Mouse (Mus musculus) frontal cortex, postnatal 36 days (tissue): ENCODE data around the gene Adcy3.

Source experiments
- DNase-seq, 2 experiments: peaks; one replicate each; pipeline ENCODE4 v3.0.0; 2022; ENCODE audit warnings: low spot score in 2 of 2

Adcy3 gene

DNA sequence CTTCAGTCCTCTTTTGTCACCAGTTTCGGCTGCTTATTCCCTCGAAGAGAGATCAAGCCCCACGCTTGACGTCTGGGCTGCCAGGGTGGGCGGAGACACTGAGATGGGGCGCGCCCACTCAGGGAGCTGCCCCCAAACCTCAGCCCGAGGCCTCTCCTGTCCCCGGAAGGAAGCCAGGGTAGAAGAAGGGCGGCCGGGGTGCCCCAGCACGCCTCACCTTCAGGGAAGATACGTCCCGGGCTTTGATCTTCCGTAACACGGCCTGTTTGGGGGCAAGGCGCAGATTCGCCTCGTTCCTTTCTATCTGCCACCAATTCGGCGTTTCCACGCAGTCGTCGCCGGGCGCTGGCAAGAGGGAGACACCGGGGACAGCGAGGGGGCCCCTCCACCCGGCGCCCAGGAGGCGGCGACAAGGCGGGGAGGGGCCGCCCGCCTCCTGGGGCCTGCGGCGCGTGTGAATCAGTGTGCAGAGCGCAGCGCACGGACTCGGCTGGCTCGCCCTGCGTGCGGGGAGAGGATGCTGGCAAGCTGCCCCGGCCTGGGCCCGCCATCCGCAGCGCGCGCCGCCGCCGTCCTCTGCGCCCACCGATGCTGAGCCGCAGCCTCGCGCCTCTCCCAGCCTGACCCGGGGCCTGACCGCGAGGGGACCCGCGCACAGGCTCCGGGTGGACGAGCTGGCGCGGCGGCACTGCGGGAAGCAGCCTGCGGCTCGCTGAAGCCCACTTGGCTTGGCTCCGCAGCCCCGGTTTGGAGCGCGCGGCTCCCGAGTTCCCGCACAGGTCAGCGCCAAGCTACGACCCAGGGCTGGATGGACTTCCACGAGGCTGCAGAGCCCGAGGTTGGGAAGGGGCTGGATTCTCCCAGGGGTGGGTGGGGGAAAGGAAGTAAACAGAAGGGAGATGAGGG, at the start of gene Adcy3:
Adcy3 (plus strand) TSS at position 163 of the 906 bp plus-strand sequence.
- DNase-seq = peak; percentile 65 to 74

DNA sequence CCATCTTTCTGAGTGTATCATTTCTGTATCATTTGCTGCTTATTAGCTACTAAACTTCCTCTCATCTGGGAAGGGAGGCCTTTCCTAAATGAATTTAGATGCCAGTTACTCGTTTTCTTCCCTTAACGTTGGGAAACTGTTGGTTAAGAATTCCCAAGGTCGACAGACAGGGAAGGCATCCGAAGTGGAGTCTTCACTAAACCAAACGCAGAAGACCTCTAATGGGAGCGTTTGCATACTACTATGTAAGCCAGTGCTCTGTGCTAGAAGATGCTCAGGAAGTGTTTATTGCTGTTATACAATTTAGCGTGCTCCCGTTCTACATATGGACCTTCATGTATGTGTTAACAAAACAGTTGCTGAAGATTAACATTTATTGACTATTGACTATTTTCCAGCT, 49.5 kb upstream of the Adcy3 start:
- DNase-seq = no peak

DNA sequence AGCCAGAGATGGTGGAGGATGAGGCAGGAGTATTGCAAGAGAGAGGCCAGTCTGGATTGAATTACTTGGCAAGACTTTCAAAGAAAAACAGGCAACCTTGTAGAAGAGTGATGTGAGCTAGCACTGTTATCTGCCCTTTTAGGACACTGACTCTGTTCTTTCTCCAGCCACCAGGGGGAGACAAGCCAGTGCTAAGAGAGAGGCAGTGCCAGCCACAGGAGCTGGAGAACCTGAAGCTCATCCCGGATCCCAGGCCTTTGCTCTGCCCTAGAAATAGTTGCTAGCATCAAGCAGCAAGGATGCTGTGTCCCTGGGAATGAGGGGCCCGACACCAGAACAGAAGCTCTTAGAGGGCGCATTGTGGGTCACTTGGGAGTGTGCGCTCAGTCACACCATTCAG, 25.5 kb upstream of the Adcy3 start:
- peak; percentile 67 to 78 for DNase-seq

DNA sequence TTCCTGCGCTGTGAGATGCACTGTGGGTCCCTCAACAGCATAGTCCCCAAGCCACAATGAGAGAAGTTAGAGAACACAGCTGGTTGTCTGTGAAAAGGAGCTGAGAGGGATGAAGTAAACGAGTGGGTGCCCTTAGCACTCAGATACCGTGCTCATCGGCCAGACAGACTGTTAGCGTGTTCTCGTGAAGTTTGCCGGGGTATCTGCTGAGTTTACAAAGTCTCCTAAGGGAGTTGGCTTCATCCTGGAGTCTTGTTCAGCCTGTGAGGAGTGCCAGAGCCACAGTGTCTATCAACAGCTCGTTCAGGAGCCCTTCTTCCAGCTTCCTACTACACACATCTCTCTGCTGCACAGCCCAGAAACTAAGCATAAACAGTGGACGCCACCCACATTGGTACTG, 16.8 kb upstream of the Adcy3 start:
- DNase-seq = no peak

DNA sequence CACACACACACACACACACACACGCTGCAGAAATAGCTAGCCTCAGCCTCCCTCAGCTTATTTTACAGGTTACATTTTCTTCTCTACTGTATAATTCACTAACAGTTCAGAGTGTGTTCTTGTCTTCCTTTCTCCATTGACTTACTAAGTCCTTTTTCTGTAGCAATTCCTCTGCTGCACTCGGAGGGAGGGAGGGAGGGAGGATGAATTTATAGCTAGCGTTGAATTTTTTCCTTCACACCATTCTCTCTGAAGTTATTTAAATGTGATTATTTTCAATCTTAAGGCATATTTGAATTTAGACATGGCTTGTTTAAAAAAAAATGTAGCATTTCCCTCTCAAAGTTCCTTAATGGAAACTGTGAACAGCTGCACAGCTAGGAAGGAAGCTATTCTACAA, 15.8 kb upstream of the Adcy3 start:
- DNase-seq = no peak

DNA sequence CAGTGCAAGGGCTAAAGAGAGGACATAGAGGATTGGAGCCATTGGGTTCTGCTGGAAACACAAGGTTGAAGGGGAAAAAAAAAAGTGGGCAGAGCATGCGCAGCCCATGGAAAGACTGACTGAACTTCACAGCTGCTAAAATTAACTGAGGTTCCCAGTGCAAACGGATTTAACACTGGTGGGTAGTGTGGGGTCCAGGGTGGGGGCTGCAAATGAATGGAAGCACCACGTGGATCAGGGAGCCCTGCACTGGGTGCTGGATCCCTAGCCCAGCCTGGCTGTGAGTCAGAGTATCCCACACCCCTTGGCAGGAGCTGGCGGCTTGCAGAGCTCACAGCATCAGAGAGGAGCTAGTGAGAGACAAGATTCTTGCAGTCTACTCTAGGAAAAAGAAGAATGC, 15.3 kb upstream of the Adcy3 start:
- DNase-seq = peak; percentile 79 to 84

DNA sequence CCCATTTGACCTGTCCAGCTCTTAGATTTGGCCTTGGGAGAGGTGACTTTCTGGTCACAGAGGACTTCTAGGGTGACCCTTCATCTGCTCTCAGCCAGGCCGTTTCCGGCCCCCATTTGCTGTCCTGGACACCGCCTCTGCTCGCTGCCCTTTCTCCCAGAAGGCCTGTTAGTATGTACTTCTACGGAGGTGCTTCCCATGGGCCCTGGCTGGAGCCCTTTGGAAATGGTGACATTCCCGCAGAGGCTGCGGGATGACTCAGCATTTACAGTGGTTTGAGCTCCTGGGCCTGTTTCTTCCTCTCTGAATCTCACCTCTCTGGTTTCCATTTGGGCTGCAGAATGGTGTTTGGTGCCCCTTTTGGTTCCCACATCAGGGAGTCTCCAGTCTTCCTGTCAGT, 5.6 kb upstream of the Adcy3 start:
- no peak for DNase-seq

DNA sequence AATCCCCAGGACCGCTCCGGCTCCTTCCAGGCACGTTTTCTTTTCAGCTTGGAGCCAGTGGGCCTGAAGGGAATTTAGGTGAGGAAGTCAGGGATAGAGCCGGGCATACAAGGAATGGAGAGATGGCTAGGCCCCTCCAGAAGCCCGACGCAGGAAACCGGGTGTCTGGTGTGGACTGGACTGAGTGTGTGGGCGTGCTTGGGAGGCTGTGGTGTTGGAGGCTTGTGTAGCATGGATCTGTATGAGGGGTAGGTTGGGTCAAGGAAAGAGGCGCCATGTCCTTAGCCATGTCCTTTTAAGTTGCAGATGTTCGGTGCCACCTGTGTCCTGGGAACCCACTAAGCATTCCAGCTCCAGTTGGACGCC, 927 bp downstream of the Adcy3 start:
- peak; percentile 27 to 32 for DNase-seq

DNA sequence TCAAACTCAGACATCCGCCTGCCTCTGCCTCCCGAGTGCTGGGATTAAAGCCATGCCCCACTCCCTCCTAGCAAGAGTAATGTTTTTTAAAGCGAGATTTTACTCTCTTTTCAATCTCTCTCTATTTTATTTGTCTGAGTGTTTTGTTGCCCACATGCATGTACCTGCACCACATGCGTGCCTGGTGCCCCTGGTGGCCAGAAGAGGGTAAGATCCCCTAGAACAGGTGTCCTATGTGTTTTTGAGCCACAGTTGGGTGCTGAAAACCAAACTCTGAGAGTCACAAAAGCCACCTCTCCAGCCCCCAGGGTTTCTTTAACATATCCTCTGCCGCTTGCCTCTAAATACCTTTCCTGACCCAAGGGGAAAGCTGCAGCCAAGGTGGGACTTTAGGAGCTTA, 10.3 kb downstream of the Adcy3 start:
- DNase-seq = no peak

DNA sequence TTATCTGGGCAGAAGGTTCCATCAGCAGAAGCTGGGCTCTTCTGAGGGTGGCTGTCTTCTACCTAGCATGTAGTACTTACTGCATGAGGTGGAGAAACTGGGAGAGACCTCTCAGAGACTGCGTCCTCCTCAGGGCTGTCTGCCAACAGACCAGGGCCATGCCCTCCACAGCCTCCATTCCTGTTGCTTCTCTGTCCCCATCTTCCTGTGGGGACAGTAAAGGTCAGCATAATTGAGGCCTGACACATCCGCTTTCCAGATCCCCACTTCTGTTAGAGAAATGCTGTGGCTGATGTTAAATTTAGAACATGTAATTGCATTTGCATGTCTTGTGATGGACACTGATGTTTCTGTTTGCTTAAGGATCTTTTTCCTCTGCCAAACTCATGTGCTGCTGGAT, 18.0 kb downstream of the Adcy3 start:
- no peak for DNase-seq

DNA sequence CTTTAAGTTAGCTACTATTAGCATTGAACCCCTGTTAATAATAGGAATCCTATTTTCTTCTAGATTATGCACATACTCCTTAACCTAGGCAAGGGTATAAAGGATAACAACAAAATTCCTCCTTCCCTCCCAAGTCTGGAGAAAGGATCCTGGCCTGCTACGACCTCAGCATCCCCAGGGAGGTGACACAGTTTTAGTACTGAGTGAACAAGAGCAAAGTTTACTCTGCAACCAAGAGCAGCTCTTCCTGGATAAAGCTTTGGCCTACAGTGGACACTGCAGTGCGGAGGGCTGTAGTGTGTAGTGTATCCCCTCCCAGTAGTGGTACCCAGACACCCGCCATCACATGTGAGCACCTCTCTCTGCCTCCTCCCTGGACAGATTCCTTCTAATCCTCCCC, 19.1 kb downstream of the Adcy3 start:
- no peak for DNase-seq

DNA sequence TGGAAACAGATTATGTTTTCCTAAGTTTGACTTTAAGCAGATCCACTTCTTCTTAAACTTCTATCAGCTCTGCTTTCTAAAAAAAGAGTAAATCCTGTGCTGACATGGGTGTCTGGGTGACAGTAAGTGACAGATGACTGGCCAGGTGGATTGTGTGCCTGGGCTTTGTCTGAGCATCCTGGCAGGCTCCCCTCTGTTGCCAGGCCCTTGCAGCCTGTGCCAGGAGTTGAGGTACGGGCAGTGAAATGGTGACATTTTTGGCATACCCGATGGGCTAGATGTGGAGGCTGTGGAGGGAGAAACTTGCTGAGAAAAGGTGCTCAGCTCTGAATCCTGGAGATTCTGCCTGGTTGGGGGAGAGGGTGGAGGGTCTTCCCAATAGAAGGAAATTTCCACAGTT, 24.6 kb downstream of the Adcy3 start:
- no peak for DNase-seq

DNA sequence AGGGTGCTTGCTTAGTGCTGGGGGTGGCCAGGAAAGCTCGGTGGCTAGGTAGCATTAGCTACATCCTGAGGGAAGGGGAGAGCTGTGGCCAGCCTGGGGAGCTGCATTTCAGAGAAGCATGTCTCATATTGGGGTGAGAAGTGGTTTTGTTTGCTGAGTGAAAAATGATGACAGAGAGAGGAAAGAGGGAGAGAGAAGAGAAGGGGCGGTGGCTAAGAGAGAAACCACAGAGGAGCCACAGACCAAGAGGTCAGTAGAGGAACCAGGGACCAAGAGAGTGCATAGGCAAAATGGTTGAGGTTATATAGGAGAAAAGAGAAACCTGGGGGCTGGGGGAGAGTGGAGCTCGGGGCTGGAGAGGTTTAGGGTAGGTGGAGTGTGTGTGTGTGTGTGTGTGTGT, 25.3 kb downstream of the Adcy3 start:
- no peak for DNase-seq

DNA sequence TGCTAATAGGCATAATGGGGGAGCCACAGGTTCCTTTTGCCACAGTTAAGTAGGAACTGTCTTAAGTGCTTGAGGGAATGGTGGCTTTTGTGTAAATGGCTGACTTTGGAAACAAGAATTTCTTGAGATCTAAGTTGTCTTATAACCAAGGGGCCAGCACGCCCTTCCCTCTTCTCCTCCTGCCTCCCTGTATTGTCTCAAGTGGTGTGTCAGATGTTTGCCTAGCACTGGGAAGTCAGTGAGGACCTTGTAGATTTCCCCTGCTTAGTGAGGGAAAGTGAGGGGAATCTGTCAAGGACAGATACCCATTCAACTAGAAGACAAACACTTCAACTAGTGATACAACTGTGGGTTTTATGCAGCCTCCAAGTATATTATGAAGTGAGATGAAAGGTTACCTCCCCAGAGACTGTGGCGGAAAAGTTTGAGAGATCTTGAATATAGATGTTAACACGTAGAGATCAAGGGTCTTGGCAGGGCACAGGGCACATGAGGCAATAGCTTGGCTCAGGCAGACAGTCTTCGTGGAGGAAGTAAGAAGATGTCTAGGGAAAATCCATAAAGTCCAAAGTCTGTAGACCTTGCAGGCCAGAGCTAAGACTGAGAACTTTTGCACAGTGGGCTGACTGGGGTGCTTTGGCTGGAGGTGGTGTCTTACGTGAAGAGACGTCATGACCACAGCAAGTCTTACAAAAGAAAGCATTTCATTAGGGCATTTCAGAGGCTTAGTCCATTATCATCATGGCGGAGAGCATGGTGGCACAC, 26.1 kb downstream of the Adcy3 start:
- DNase-seq = no peak

DNA sequence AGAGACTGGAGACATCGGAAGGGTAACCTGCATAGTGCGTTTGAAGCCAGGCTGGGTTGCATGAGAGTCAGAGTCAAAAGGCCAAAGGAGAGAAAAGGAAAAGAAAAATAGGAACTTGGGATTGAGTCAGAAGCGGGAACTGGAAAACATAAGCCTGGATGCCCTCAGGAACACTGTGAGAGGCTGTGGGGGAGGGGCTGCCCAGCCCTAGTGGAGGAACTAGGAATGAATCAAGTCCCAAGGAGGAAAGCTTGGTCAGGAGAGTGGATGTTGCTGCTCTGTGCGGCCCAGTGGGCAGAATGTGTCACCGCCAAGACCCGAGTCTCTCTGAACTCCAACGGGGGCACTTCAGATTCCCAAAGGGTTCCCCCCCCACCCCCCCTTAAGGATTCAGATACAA, 27.4 kb downstream of the Adcy3 start:
- DNase-seq = no peak

DNA sequence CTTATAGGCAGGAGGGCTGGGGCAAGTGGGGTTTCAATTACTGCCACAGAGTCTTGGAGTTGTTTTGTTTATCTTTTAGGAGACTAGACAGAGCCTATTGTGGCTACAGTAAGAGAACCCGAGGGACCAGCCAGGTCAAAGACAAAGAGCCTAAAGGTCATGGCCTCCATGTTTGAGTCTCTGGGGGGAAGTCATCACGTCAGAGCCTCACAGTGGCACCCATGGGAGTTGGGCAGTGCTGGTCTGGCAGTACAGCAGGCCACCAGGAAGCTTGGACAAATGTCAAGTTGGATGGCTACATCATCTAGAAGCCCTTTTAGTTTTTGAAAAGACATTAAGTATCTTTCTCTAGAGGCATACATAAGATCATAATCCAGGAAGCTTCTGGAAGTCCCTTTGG, 30.0 kb downstream of the Adcy3 start:
- DNase-seq = no peak

DNA sequence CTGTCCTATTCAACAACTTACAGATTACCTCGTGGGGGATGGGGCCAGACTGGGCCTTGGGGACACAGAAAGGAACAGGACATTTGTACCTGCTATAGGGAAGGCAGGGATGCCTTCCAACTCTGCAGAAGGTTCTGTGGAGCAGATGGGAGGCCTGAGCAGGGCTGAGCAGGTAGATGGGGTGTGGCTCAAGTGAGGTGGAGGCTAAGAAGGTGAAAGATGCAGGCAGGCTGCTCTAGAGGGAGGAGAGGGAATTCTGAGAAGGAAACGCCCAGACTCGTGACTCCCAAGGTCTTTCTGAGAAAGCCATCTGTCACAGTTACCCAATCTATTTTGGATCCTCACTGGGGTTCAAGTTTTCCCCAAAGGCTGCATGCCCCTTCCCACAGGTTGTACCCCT, 34.1 kb downstream of the Adcy3 start:
- no peak for DNase-seq

DNA sequence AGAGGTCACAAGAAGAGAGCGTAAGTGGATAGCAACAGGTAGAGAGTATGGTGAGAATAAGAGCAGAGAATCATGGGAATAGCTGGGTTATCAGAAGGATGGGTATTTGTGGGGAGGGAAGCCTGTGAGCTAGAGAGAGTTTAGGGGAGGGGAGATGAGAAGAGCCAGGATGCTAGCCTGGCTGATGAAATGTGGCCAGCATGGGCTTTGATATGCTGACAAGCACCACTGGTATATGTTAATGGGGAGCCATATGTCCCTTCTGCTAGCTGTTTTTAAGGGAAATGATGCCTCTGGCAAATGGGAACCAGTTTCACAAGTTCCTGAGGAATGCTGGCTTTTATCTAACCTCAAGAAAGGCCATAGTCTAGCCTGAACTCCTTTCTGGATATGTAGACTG, 36.2 kb downstream of the Adcy3 start:
- no peak for DNase-seq

DNA sequence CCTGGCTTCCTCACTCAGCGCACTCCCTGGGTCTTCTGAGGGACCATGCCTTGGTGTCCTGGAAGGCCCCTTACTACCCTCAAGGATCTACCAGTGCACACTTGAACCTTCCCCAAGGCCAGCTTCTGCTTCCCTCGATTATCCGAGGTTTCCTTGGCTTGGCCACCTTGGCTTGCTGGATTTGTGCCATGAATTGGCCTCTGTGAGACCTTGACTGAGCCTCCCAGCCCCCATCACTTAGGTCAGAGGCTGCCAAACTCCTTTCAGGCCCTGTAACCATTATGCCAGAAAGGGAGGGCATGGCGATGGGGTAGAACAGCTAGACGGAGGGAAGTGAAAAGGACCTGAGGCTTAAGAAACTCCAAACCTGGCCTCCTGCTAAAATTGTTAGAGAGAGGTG, 36.7 kb downstream of the Adcy3 start:
- no peak for DNase-seq

DNA sequence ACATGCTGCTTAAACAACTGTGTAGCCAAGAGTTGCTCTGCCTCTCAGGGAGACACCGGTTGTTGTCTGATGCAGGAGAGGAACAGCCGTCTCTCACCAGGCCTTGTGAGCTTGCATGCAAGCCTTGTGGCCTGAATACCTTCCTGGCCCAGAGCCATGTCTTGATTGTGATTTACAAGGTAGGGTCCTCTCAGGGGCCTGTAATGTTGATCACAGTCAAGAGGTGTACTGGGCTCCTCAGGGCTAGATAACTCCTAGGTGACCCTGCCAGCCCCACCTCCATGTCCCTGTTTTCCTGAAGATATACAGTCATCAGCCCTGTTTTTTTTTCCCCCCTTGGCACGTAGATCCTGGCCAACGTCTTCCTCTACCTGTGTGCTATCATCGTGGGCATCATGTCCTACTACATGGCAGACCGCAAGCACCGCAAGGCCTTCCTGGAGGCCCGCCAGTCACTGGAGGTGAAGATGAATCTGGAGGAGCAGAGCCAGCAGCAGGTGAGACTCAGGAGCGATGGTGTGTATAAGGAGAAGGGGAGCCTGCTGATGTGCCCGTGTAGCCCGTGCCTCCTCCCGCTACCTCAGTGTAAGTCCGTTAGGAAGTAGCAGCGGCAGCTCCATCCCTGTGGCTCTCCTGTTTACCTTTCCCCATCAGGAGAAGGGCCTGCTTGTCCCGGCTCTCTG, 40.3 kb downstream of the Adcy3 start:
- DNase-seq = no peak

DNA sequence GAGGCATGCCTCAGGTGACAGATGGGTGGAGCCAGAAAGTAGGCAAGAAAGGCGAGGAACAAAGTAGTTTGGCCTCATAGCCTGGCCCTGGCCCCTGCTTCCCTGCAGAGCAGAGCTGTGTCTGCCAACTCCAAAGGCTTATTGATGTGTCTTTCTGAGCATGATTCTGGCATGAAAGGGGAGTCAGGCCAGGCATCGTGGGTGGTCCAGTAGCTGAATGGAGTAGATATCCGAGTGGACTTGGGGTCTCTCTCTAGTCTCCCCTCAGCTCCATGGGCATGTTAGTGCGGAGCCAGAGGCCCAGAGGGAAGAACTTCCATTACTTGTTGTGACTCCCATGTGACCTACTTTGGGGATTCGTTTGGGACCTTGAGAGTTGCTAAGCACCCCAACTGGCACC, 45.9 kb downstream of the Adcy3 start:
- no peak for DNase-seq

DNA sequence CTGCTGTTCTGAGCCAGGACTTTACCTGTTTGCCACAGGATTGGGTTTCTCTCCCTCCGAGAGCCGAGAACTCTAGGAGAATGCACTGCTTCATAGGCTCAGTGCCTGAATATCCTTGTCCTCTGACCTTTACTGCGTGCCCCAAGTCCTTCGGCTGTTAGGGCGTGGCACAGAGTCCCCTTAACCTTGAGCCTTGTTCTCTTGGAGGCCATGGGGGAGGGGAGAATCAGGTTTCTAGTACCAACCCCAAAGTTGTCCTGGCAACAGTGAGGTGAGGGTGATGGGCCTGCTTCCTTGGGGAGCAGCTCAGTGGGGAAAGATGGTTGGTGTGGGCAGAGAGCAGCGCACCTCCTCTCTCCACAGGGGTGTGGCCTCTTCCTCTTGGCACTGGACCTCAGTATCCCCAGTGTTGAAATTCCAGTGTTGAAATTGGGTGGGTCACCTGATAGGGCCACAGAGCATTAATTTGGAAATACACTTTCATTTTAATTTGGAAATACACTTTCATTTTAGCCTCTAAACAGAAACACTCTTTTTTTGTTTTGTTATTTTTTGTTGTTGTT, 46.8 kb downstream of the Adcy3 start:
- DNase-seq = no peak
